ENCODE assay signal across 8 mouse cellular contexts in the genomic region with DNA sequence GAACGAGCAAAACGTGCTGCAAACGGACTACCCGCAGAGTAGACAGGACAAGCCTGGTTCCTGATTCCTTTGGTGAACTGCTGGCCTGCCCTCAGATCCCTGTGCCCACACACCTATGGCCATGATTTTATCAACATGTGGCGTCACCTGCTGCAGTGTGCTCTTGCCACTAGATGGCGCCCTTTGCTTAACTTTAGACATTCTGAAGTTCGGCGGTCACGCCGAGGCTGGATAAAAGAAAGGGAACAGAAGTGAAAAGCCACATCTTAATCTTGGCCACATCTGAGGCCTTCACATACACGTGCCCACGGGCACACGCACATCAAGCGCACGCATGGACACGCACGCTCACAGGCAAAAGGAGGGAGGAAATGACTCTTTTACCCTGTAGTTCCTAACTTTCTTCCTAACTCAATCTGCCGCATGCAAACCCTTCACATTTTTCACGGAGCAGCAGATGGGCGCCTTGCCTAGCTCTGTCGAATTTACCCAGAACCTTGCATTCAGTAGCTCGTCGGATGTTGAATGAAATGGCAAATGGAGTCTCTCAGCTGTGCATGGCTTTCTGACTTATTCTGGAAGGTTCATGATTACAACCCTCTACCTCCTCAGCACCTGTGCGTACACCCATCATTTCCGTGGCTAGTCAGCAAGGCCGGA. TPM values are rescaled to one million over a fixed set of nuclear protein-coding genes. Genes with fewer than 3 reads are reported as not detected.
DNase-seq lines count a peak whose midpoint lies in the region; ATAC-seq and TF ChIP-seq lines count a peak whose summit lies in the region.

No protein-coding gene starts in this region.

- peak overlapping the region; percentile 40; the same call in 1 of the 2 replicates for H3K4me2 ChIP-seq in intestine, postnatal 0 days (replicated peaks; ENCODE audit: low read depth)
- no peak overlapping the region; the same call in 1 of the 2 replicates for H3K4me2 ChIP-seq in midbrain, embryonic 12.5 days (replicated peaks)

- peak; percentile 83 for DNase-seq in adipocyte (ENCODE audit: low spot score)
- peak; percentile 69 to 74 for DNase-seq in cerebellum, postnatal 4 days (ENCODE audit: low spot score in 2 of 2)
- peak; percentile 83 for DNase-seq in gastrocnemius, postnatal 10 days
- peak; percentile 82 for DNase-seq in left cerebral cortex, postnatal 4 days
- peak; percentile 75 for DNase-seq in skeletal muscle tissue, adult 2 months (ENCODE audit: low read depth, low spot score)

- no peaks in the 10 kb centered on the region for H3K36me3 ChIP-seq in intestine, postnatal 0 days (ENCODE audit: control insufficient read depth, insufficient read depth)
- H3K36me3 ChIP-seq in midbrain, embryonic 12.5 days, result no peaks in the 10 kb centered on the region

- no peaks in the 10 kb centered on the region for H3K27me3 ChIP-seq in intestine, postnatal 0 days (replicated peaks; ENCODE audit: control insufficient read depth, insufficient read depth, low read length)
- peaks cover 4% of the 10 kb centered on the region; the same call in 1 of the 2 replicates for H3K27me3 ChIP-seq in midbrain, embryonic 12.5 days

- H3K9ac ChIP-seq in intestine, postnatal 0 days (ENCODE audit: low read depth, low read length), result no peak overlapping the region
- no peak overlapping the region for H3K9ac ChIP-seq in midbrain, embryonic 12.5 days (replicated peaks)

- intact Hi-C loops in left cerebral cortex, postnatal 4 days (cut with DNase I), result loop anchor here (2.0 to 5.0 kb wide), 2 partner anchors 193 to 347 kb away; no protein-coding TSS in a partner anchor

- peak; percentile 70 for ATAC-seq in intestine, postnatal 0 days
- ATAC-seq in midbrain, embryonic 12.5 days (ENCODE audit: low FRiP score, low read depth), result peak; percentile 84
- ATAC-seq in inflammation-experienced regulatory T-cells, adult 6 months, result no peak

- peaks cover 7% of the 10 kb centered on the region; the same call in 1 of the 2 replicates for H3K4me1 ChIP-seq in intestine, postnatal 0 days (replicated peaks; ENCODE audit: control insufficient read depth, insufficient read depth, low read length)
- H3K4me1 ChIP-seq in midbrain, embryonic 12.5 days, result no peaks in the 10 kb centered on the region

- H3K9me3 ChIP-seq in intestine, postnatal 0 days (ENCODE audit: control insufficient read depth), result 0 out of 2 replicates have a peak, but pooled peaks cover 3% of the 10 kb centered on the region
- no peaks in the 10 kb centered on the region for H3K9me3 ChIP-seq in midbrain, embryonic 12.5 days

- H3K27ac ChIP-seq in intestine, postnatal 0 days (ENCODE audit: low read depth, low read length), result no peak overlapping the region
- no peak overlapping the region for H3K27ac ChIP-seq in midbrain, embryonic 12.5 days (replicated peaks)

- peak; percentile 94 for TF ChIP-seq CTCF in intestine, postnatal 0 days (IDR thresholded peaks at IDR 0.05; ENCODE audit: low read depth)

- 20% methylated on average over 26 of the region's 26 CpGs for WGBS in intestine, postnatal 0 days
- WGBS in midbrain, embryonic 12.5 days, result 25% methylated on average over 26 of the region's 26 CpGs

- H3K4me3 ChIP-seq in intestine, postnatal 0 days (ENCODE audit: low read depth, low read length), result no peak overlapping the region
- no peak overlapping the region for H3K4me3 ChIP-seq in midbrain, embryonic 12.5 days

RNA-seq across cellular contexts. Expression of a gene that starts 4.8 kb away (rescaled TPM):
- total RNA-seq in gastrocnemius, postnatal 10 days (2021), result not detected
- polyA plus RNA-seq in intestine, postnatal 0 days (2015; fragmentation: Nextera tagmentation; extraction: Ambion mirVana), result 0.38 and 0.55 TPM in 2 replicates
- not detected for total RNA-seq in left cerebral cortex, postnatal 4 days (2021)
- not detected in 2 replicates for polyA plus RNA-seq in midbrain, embryonic 12.5 days (2016; fragmentation: Nextera tagmentation; extraction: Ambion mirVana)
- not detected for polyA plus RNA-seq in inflammation-experienced regulatory T-cells, adult 6 months (2017; shearing (Covaris generic))
